Mouse (Mus musculus) urinary bladder, postnatal 4 days (tissue): ENCODE measurements around the gene Map2k7.

Experiments used
- DNase-seq, 2 experiments: peaks; one replicate each; pipeline ENCODE4 v3.0.0; 2021 to 2022; ENCODE audit warnings: low spot score in 2 of 2

The Map2k7 gene

GRCm38 (mm10) chr8:4238434-4239192 is at the start of gene Map2k7, which contains the start of gene Gm49320:
Map2k7 (plus strand) TSS chr8:4238740.
Gm49320 (plus strand) TSS chr8:4238865.
- peak; percentile 100 for DNase-seq

- DNase-seq: no peak
Observed at GRCm38 (mm10) chr8:4189031-4189722, 49.4 kb upstream of the Map2k7 start.

GRCm38 (mm10) chr8:4192305-4192704 is 46.2 kb upstream of the Map2k7 start:
- no peak for DNase-seq

GRCm38 (mm10) chr8:4192807-4193587 is 45.5 kb upstream of the Map2k7 start:
- DNase-seq: peak; percentile 74 to 90

- DNase-seq: no peak
Observed at GRCm38 (mm10) chr8:4193588-4193894, 45.0 kb upstream of the Map2k7 start.

- DNase-seq: no peak
Observed at GRCm38 (mm10) chr8:4201321-4201720, 37.2 kb upstream of the Map2k7 start.

GRCm38 (mm10) chr8:4205246-4206123 is 33.1 kb upstream of the Map2k7 start:
- no peak for DNase-seq

- DNase-seq: no peak
Observed at GRCm38 (mm10) chr8:4206182-4207015, 32.1 kb upstream of the Map2k7 start.

- DNase-seq: no peak
Observed at GRCm38 (mm10) chr8:4207016-4207350, 31.6 kb upstream of the Map2k7 start.

- DNase-seq: no peak
Observed at GRCm38 (mm10) chr8:4211097-4211496, 27.4 kb upstream of the Map2k7 start.

GRCm38 (mm10) chr8:4212809-4213209 is 25.7 kb upstream of the Map2k7 start:
- no peak for DNase-seq

- DNase-seq: peak; percentile 59 to 75
Observed at GRCm38 (mm10) chr8:4213210-4214005, 25.1 kb upstream of the Map2k7 start.

GRCm38 (mm10) chr8:4214006-4214980 is 24.2 kb upstream of the Map2k7 start:
- DNase-seq: peak; percentile 54 to 65

- no peak for DNase-seq
Observed at GRCm38 (mm10) chr8:4216296-4216695, 22.2 kb upstream of the Map2k7 start.

GRCm38 (mm10) chr8:4216791-4217621 is 21.5 kb upstream of the Map2k7 start, which contains the start of gene Prr36:
Prr36 (minus strand) TSS chr8:4217459.
- DNase-seq: no peak

GRCm38 (mm10) chr8:4219617-4220016 is 18.9 kb upstream of the Map2k7 start:
- no peak for DNase-seq

- DNase-seq: no peak
Observed at GRCm38 (mm10) chr8:4222059-4222458, 16.5 kb upstream of the Map2k7 start.

GRCm38 (mm10) chr8:4226323-4226722 is 12.2 kb upstream of the Map2k7 start:
- DNase-seq: no peak
